Mouse (Mus musculus): ENCODE measurements around the gene Apbb2. TPM values are rescaled to one million over a fixed set of nuclear protein-coding genes. Genes with fewer than 3 reads are reported as not detected.

Apbb2 gene
- polyA plus RNA-seq, 1 experiment from 2014 or later: 69.5 TPM

DNA sequence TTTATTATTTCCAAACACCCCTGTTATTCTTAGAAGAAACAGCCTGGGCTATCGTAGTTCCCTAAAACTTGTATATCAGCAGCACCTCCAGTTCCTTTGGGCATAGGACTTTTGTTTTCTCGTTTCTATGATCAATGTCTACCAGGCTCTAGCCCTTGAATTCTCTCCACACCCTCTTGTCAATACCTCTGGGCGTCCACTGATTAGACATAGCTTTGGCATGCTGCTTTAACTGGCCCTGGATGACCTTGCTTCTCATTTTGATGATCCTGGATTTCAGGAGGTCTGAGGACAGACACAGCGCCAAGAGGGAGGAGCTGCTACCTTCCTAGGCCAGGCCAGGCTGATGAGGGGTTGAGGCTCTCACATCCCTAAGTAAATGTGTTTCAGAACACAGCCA, 196.6 kb downstream of the Apbb2 start:
- Histone ChIP-seq H3K27me3 (no peaks in the 10 kb centered on the region), H3K4me2 (replicated peaks) (no peak overlapping the region), H3K9me3 (no peaks in the 10 kb centered on the region), H3K36me3 (no peaks in the 10 kb centered on the region), H3K27ac (replicated peaks) (no peak overlapping the region), H3K9ac (replicated peaks) (no peak overlapping the region), H3K4me1 (no peaks in the 10 kb centered on the region), H3K4me3 (no peak overlapping the region)
- ATAC-seq (ENCODE audit: low FRiP score, low read depth): no peak
- WGBS: 89% methylated on average over 4 of the region's 4 CpGs

- Histone ChIP-seq H3K4me1 (no peaks in the 10 kb centered on the region), H3K36me3 (no peaks in the 10 kb centered on the region), H3K27me3 (no peaks in the 10 kb centered on the region), H3K9me3 (no peaks in the 10 kb centered on the region), H3K4me2 (replicated peaks) (no peak overlapping the region), H3K27ac (replicated peaks) (no peak overlapping the region), H3K9ac (replicated peaks) (no peak overlapping the region), H3K4me3 (no peak overlapping the region)
- WGBS: 89% methylated on average over 15 of the region's 15 CpGs
- no peak for ATAC-seq (ENCODE audit: low FRiP score, low read depth)
These were observed 197.4 kb downstream of the Apbb2 start for GRCm38 (mm10) chr5:66421230-66421629.

DNA sequence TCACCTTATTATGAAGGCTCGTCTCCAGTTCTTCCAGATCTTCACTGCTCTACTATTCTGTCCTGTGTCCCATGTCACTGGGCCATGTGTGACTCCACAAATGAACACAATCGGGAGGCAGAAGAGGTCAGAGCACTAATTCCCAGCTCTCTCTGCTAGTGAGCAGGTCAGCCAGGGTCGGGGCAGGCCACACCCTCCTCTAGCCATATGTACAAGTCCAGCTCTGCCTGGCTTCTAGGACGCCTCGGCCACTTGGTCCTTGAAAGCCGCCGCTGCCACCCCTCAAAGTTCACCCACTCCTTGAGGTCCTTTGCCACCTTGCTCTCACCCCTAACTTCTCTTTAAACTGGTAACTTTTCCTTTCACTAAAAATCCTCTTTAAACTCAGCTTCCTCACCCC, 198.6 kb downstream of the Apbb2 start:
- ATAC-seq (ENCODE audit: low FRiP score, low read depth): no peak
- Histone ChIP-seq H3K36me3 (no peaks in the 10 kb centered on the region), H3K4me3 (no peak overlapping the region), H3K9me3 (no peaks in the 10 kb centered on the region), H3K27ac (replicated peaks) (no peak overlapping the region), H3K27me3 (no peaks in the 10 kb centered on the region), H3K4me1 (peaks cover 8% of the 10 kb centered on the region), H3K9ac (replicated peaks) (no peak overlapping the region), H3K4me2 (replicated peaks) (no peak overlapping the region)
- WGBS: 68% methylated on average over 7 of the region's 7 CpGs

DNA sequence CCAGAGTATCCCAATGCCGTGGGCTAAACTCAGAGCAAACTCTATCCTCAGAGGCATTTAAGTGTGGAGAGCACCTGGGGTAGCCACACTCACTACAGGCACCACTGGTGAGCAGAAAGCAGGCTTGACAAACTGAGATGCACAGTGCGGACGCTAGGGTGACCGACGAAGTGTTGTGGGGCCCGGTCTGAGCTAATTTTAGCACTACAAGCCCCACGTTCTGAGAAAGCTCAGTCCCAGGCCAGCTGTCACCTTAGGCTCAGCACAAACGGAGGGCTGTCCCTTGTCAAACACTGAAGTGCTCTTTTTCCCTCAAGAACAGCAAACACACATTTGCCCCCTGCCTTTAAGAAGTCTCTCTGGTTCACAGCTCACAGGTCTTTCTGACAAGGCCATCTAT, 201.3 kb downstream of the Apbb2 start:
- peak overlapping the region; percentile 61; the same call in 1 of the 2 replicates for H3K27ac ChIP-seq (replicated peaks)
- H3K9ac ChIP-seq (replicated peaks): no peak overlapping the region
- 58% methylated on average over 8 of the region's 8 CpGs for WGBS
- no peaks in the 10 kb centered on the region for H3K36me3 ChIP-seq
- H3K4me1 ChIP-seq: peaks cover 17% of the 10 kb centered on the region
- H3K27me3 ChIP-seq: no peaks in the 10 kb centered on the region
- no peak overlapping the region for H3K4me2 ChIP-seq (replicated peaks)
- ATAC-seq (ENCODE audit: low FRiP score, low read depth): no peak
- H3K4me3 ChIP-seq: no peak overlapping the region
- H3K9me3 ChIP-seq: no peaks in the 10 kb centered on the region

DNA sequence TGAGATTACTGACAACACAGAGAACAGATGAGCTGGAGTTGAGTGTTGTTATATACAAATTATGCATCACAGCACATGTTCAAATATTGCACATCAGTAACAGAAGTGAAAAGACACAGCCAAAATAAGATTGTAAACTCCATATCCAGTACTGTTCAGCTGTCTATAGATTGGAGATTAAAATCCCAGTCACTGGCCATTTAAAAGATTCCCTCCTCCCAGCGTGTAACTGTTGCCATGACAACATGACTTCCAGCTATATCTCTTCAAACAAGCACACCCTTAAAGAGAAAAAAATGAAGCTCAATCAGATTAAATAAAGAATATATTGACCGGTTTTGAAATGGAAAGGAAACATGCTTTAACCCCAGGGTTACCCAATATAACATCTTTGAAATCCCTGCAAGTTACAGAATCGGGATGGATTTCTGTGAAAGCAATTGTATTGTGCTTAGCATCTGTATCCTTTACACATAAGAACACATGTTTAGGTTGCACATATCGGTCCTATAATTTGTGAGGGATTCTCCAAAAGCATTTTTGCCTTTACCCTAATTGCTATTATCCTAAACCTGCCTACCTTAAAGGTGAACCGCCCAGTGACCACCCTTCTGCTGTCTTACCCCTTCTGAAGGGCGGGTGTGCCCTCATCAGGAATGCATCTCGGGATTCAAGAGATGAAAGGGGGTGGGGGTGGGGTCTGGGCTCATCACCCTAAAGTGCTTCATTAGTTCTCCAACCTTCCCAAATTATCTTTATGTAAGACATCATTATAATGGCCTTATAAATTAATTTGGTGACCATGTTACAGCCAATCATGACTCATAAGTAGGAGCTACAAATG, 202.7 kb downstream of the Apbb2 start:
- H3K4me3 ChIP-seq: no peak overlapping the region
- no peaks in the 10 kb centered on the region for H3K36me3 ChIP-seq
- H3K27ac ChIP-seq (replicated peaks): peak overlapping the region; percentile 69
- no peaks in the 10 kb centered on the region for H3K27me3 ChIP-seq
- H3K4me2 ChIP-seq (replicated peaks): no peak overlapping the region; the same call in 1 of the 2 replicates
- 0 out of 2 replicates have a peak, but pooled peaks have one; percentile 32 for ATAC-seq (ENCODE audit: low FRiP score, low read depth)
- WGBS: 44% methylated on average over 7 of the region's 7 CpGs
- peaks cover 17% of the 10 kb centered on the region for H3K4me1 ChIP-seq
- no peaks in the 10 kb centered on the region for H3K9me3 ChIP-seq
- H3K9ac ChIP-seq (replicated peaks): no peak overlapping the region

GRCm38 (mm10) chr5:66415033-66415697, 203.4 kb downstream of the Apbb2 start:
- Histone ChIP-seq H3K9ac (replicated peaks) (no peak overlapping the region), H3K4me3 (no peak overlapping the region), H3K4me1 (peaks cover 17% of the 10 kb centered on the region), H3K4me2 (replicated peaks) (no peak overlapping the region), H3K27me3 (no peaks in the 10 kb centered on the region), H3K27ac (replicated peaks) (peak overlapping the region; percentile 57), H3K9me3 (no peaks in the 10 kb centered on the region), H3K36me3 (no peaks in the 10 kb centered on the region)
- 56% methylated on average over 9 of the region's 9 CpGs for WGBS
- peak; percentile 27; the same call in 1 of the 2 replicates for ATAC-seq (ENCODE audit: low FRiP score, low read depth)

DNA sequence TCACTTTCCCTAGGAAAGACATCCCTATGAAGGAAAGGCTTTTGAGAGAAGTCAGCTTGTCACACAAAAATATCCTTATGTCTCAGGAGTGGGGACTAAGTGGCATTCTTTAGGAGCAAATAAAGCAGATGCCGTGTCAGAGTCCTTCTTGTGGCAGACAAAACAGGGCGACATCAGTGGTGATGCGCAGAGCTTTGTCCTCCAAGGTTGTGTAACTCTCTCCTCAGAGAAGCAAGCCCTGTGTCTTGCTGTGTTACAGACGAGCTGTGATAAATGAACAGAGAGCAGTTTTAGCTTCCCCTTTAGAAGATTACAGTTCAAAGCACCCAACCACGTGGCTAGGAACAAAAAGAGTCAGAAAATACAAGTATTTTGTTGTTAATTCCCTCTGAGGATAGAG, 205.2 kb downstream of the Apbb2 start:
- no peak for ATAC-seq (ENCODE audit: low FRiP score, low read depth)
- H3K36me3 ChIP-seq: no peaks in the 10 kb centered on the region
- no peaks in the 10 kb centered on the region for H3K27me3 ChIP-seq
- H3K4me1 ChIP-seq: peaks cover 17% of the 10 kb centered on the region
- no peaks in the 10 kb centered on the region for H3K9me3 ChIP-seq
- H3K4me2 ChIP-seq (replicated peaks): no peak overlapping the region
- no peak overlapping the region for H3K4me3 ChIP-seq
- H3K9ac ChIP-seq (replicated peaks): no peak overlapping the region
- H3K27ac ChIP-seq (replicated peaks): no peak overlapping the region
- WGBS: 56% methylated on average over 5 of the region's 5 CpGs

DNA sequence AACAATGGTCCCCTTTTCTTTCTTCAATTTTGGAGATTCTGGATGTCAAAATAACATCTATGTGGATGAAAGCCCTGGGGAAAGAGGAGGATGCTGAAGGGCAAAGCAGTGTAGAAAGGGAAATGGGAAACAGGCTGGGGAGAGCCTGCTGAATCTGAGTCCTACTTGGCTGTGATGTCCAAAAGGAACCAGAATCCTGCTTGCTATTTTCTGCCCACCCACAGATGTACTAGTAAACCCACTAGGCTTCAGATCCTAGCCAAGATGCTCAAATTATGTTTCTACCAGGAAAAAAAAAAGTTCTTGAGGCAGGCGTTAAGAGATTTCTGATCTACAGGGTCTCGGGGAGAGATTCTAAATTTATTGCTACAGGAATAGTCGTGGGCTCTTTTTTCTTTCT, 205.8 kb downstream of the Apbb2 start:
- H3K36me3 ChIP-seq: no peaks in the 10 kb centered on the region
- H3K27ac ChIP-seq (replicated peaks): no peak overlapping the region
- no peak for ATAC-seq (ENCODE audit: low FRiP score, low read depth)
- H3K4me2 ChIP-seq (replicated peaks): no peak overlapping the region
- 90% methylated on average over 3 of the region's 3 CpGs for WGBS
- H3K9ac ChIP-seq (replicated peaks): no peak overlapping the region
- no peak overlapping the region for H3K4me3 ChIP-seq
- no peaks in the 10 kb centered on the region for H3K9me3 ChIP-seq
- H3K4me1 ChIP-seq: peaks cover 19% of the 10 kb centered on the region
- H3K27me3 ChIP-seq: no peaks in the 10 kb centered on the region

GRCm38 (mm10) chr5:66408546-66408945, 210.0 kb downstream of the Apbb2 start:
- WGBS: 86% methylated on average over 5 of the region's 5 CpGs

DNA sequence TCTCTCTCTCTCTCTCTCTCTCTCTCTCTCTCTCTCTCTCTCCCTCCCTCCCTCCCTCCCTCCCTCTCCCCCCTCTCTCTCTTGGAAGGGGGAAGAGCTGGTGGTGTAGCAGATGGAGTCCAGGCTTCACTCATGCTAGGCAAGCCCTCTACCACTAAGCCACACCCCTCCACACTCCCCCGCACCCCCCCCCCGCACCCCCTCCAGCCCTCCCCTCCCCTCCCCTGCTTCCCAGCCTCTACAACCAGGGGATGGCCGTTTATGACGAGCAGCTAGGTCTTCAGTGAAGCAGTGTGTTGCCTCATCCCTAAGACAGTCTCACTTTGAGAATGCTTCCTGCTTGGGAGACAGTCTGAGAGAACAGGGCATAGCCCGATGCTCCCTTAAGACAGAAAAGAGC, 210.6 kb downstream of the Apbb2 start:
- H3K36me3 ChIP-seq: no peaks in the 10 kb centered on the region
- no peak overlapping the region for H3K27ac ChIP-seq (replicated peaks)
- H3K9me3 ChIP-seq: no peaks in the 10 kb centered on the region
- 48% methylated on average over 4 of the region's 5 CpGs for WGBS
- peaks cover 2% of the 10 kb centered on the region; the same call in 1 of the 2 replicates for H3K4me1 ChIP-seq
- peak; percentile 49; the same call in 1 of the 2 replicates for ATAC-seq (ENCODE audit: low FRiP score, low read depth)
- no peaks in the 10 kb centered on the region for H3K27me3 ChIP-seq
- H3K4me2 ChIP-seq (replicated peaks): no peak overlapping the region
- H3K4me3 ChIP-seq: no peak overlapping the region
- H3K9ac ChIP-seq (replicated peaks): no peak overlapping the region

More at GRCm38 (mm10) chr5:66408546-66408945, 210.0 kb downstream of the Apbb2 start:
- H3K4me3 ChIP-seq: no peak overlapping the region
- no peaks in the 10 kb centered on the region for H3K27me3 ChIP-seq
- H3K9ac ChIP-seq (replicated peaks): no peak overlapping the region
- no peak for ATAC-seq (ENCODE audit: low FRiP score, low read depth)
- H3K4me2 ChIP-seq (replicated peaks): no peak overlapping the region
- H3K9me3 ChIP-seq: no peaks in the 10 kb centered on the region
- no peak overlapping the region for H3K27ac ChIP-seq (replicated peaks)
- H3K4me1 ChIP-seq: peaks cover 6% of the 10 kb centered on the region; the same call in 1 of the 2 replicates
- H3K36me3 ChIP-seq: no peaks in the 10 kb centered on the region

DNA sequence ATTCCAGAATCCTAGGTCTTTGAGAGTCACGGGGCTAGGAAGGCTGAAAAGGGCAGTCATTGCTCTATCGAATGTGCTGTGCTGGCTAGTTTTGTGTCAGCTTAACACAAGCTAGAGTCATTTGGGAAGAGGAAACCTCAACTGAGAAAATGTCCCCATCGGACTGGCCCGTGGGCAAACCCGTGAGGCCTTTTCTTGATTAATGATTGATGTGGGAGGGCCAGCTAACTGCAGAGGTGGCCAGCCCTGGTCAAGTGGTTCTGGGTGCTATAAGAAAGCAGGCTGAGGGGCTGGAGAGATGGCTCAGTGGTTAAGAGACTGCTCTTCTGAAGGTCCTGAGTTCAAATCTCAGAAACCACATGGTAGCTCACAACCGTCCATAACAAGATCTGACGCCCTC, 212.2 kb downstream of the Apbb2 start:
- Histone ChIP-seq H3K4me2 (replicated peaks) (no peak overlapping the region), H3K27me3 (no peaks in the 10 kb centered on the region), H3K36me3 (no peaks in the 10 kb centered on the region), H3K9me3 (no peaks in the 10 kb centered on the region), H3K4me1 (peaks cover 2% of the 10 kb centered on the region; the same call in 1 of the 2 replicates), H3K9ac (replicated peaks) (no peak overlapping the region), H3K4me3 (no peak overlapping the region), H3K27ac (replicated peaks) (no peak overlapping the region)
- 91% methylated on average over 7 of the region's 7 CpGs for WGBS
- no peak for ATAC-seq (ENCODE audit: low FRiP score, low read depth)

- H3K4me3 ChIP-seq: no peak overlapping the region
- 83% methylated on average over 12 of the region's 12 CpGs for WGBS
- H3K9ac ChIP-seq (replicated peaks): no peak overlapping the region
- no peaks in the 10 kb centered on the region for H3K27me3 ChIP-seq
- no peak overlapping the region for H3K4me2 ChIP-seq (replicated peaks)
- peaks cover 2% of the 10 kb centered on the region; the same call in 1 of the 2 replicates for H3K4me1 ChIP-seq
- H3K27ac ChIP-seq (replicated peaks): no peak overlapping the region
- no peaks in the 10 kb centered on the region for H3K9me3 ChIP-seq
- H3K36me3 ChIP-seq: no peaks in the 10 kb centered on the region
- no peak for ATAC-seq (ENCODE audit: low FRiP score, low read depth)
These were observed 212.7 kb downstream of the Apbb2 start for GRCm38 (mm10) chr5:66405731-66406399.
